Mouse (Mus musculus): ENCODE results near the gene Lmbr1.
A peak's percentile ranks its signal among the peaks of the same experiment; 100 is the strongest.

Gene Lmbr1

DNA sequence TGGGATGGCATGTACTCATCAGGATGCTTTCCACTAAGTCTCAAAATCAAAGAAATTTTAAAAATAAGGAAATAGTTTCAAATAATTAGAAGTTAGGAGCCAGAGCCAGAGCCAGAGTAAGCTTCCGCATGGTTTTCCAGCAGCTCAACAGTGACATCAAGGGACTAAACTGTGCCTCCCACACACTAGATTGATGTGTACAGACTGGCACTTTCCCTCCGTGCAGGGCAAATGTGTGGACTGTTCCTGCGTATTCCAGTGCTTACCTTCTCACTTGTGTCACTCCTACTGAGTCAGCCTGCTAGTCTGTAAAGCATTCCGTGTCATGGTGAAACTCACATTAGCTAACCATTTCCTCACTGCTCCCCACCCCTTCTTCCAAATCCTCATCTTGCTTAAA is 107.3 kb downstream of the Lmbr1 start:
- no peak for DNase-seq (ENCODE audit: low read depth in 2 of 2, low spot score in 2 of 2)

DNA sequence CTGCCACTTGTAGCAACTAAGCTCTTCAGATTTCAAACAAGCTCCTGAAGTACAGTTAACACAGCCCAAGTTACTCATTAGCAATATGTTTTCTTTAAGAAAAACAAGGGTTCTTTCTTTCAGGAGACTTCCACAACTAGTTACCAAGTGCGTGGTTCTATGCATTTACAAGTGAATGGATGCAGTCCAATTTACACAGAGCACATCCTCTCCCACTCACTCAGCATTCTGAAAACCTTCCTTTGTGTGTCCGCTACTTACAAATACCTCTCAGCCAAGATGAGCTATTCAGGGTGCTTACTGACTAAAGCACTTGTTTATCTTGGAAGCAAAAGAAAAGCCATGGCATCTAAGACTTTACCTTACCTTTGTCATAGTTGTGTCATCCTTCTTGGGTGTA is 124.3 kb downstream of the Lmbr1 start:
- no peak for DNase-seq (ENCODE audit: low read depth in 2 of 2, low spot score in 2 of 2)

- DNase-seq (ENCODE audit: low read depth in 2 of 2, low spot score in 2 of 2) = no peak
Observed at GRCm38 (mm10) chr5:29251496-29251873, 126.7 kb downstream of the Lmbr1 start.

DNA sequence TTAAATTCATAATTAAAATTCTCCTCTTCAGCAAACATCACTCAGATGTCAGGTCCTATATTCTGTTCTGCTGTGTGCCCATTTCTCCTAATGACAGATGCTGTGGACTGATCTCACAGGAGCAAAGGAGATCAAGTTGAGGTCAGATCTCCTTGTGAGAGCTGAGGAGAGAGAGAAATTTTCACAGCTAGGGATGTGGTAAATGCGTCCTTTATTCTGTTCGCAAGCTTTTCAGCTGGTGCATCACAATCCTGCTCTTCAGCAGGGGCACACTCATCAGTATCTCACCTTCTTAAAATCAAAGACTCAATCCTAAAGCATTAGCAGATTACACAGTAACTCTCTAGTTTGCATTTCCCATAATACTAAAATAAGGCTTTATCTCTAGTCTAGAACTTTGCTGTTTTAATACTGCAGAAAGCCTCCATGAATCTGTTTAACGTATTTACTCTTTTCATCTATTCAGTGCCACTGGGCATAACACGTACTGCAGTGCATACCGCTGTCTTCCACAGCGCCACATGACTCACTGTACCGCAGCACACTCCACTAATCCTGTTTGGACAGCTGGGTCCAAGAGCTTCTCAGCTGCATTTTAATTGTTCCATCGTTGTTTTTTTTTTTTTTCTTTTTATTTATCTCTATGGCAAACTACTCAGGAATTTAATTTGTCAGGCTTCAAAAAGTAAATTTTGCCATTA is 127.2 kb downstream of the Lmbr1 start:
- DNase-seq (ENCODE audit: low read depth in 2 of 2, low spot score in 2 of 2) = no peak

DNA sequence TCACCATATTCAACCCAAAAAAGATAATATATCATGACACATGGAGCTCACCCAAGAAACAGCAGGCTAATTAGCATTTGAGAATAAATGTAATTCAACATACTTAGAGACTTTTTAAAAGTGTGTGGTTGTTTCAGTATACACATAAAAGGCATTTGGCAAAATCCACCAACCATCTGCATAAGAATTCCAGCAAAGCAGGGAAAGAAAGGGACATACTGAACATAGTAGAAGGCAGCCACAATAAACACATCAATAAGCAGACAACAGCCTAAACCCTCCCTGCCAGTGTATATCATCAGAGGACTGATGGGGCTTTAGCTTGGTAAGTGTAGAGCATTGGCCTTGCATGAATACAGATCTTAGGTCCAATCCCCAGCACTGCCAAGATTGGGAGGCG is 133.4 kb downstream of the Lmbr1 start:
- no peak for DNase-seq (ENCODE audit: low read depth in 2 of 2, low spot score in 2 of 2)

- no peak for DNase-seq (ENCODE audit: low read depth in 2 of 2, low spot score in 2 of 2)
Observed at GRCm38 (mm10) chr5:29238379-29238778, 139.8 kb downstream of the Lmbr1 start.

DNA sequence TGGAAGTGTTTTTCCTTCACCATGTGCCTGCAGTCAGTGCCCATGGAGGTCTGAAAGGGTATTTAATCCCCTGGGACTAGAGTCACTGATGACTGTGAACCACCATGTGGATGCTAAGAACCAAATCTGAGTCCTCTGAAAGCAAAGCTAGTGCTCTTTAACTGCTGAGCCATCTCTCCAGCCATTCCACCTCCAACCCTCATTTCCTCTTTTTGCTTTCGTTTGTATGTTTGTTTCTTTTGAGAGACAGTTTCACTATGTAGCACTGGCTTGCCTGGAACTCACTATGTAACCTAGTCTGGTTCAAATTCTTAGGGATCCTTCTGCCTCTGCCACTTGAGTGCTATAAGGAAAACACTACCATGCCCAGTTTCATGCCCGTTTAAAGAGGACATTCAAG is 147.7 kb downstream of the Lmbr1 start:
- no peak for DNase-seq (ENCODE audit: low read depth in 2 of 2, low spot score in 2 of 2)

DNA sequence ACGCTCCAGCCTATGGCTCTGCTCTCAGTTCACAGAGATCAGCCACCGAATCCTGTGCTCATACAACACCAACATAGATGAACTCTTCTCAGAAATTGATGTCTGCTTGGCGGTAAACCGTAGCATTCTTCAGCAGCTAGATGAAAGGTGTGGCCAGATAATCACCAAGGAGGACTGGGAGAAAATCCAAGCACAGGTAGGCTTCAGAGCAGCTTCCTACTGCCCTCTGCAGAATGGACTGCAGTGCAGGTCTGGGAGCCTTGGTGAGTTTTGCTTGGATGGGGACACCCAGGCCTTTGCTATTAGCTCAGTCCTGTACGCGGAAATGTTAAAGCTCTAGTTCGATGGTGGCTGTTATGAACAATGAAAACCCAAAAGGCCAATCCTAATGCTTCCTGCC is 154.1 kb downstream of the Lmbr1 start:
- DNase-seq (ENCODE audit: low read depth in 2 of 2, low spot score in 2 of 2) = no peak

- DNase-seq (ENCODE audit: low read depth in 2 of 2, low spot score in 2 of 2) = no peak
Observed at GRCm38 (mm10) chr5:29217997-29218396, 160.2 kb downstream of the Lmbr1 start.

DNA sequence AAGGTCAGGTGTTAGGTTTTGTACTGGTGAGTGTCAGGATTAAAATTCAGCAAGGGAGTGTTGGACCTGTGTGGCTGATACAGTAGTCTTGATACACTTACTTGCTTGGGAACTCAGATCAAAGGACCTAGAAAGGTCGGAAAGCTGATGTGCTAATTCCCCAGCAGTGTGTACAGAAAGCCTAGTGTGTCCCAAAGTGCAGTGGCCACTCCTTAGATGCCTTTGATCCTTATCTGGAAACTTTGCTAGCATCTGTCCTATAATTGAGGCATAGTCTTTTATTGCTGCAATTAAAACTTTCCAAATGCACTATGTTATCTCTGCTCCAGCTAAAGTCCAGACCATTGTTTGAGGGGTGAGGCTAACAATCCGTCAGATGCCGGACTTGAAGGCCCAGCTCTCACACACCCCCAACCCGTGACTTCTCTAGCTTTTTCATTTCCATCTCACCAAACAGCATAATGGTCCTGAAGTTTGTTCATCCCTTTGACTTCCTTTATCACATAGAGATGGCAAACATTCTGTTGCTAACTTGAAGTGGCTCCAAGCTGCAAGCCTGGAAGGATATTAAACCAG is 166.1 kb downstream of the Lmbr1 start:
- no peak for DNase-seq (ENCODE audit: low read depth in 2 of 2, low spot score in 2 of 2)

DNA sequence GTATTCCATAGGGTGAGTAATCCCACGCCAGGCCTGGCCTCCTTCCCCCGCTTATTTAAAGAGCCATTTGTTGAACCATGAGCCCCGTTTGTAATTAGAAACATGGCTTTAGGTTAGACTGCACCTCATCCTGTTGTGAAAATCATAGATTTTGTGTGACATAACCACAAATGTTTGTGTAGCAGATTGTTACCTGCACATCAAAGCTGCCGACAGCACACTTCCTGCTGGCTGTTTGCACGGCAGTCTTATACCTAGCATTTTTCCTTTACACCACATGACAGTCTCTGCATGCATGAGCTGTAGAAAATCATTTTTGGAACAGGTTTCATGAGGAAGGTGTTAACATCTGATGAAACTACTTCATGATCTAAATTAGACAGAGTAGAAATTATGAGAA is 172.5 kb downstream of the Lmbr1 start:
- peak in 1 of 2 experiments; percentile 33 for DNase-seq (ENCODE audit: low read depth in 2 of 2, low spot score in 2 of 2)

DNA sequence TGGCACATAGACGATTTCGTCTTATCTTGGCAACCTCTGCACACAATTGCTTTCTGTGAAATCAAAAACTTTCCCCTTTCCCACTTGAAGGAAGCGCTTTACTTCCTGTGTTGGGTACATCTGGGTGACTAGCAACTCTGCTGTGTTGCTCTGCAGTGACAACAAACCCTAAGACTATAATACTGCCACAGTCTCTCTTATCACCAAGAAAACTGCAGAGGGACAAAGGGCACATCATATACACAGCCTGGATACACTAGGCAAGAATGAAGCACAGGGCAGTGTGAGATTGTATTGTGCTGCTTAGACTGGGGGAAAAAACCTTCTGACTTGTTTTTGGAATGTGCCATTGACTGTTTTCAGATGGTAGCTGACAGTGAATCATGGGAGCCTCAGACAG is 178.3 kb downstream of the Lmbr1 start:
- no peak for DNase-seq (ENCODE audit: low read depth in 2 of 2, low spot score in 2 of 2)

GRCm38 (mm10) chr5:29198960-29199488 is 179.2 kb downstream of the Lmbr1 start:
- DNase-seq (ENCODE audit: low read depth in 2 of 2, low spot score in 2 of 2) = no peak

DNA sequence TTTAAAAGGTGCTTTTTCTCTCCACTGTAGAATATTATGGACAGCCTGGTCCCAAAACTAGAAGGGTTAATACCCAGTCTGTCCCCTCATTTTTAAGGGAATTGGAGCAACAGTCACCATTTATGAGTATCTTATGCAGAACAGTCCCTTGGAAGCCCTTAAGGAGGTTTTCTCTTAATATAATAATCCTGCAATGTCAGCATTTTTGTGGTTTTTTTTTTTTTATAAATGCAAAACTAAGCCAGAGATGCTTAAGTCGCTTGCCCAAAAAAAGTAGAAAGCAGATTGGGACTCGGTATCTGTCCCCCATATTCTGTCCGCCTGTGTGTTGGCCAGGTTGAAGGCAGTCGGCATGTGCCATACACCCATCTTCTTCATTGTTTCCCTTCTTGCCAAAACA is 181.0 kb downstream of the Lmbr1 start:
- no peak for DNase-seq (ENCODE audit: low read depth in 2 of 2, low spot score in 2 of 2)

DNA sequence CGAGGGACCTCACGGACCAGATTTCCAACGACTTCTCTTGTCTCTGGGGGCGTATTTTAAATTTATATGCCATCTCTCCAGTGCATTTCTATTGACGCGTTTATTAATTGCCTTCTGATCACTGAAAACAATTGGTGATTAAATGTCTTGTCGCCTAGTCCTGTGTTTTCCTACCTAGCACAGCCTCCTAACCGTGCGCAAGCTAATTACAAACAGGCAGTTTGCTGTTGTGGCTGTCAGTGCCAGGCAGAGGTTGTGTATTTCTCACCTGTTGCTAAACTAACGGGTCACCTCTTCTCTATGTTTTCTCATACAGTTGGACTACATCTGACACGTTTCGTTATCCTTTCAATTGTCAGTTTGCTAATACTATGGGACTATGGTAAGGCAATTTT is 181.9 kb downstream of the Lmbr1 start:
- no peak for DNase-seq (ENCODE audit: low read depth in 2 of 2, low spot score in 2 of 2)

- DNase-seq (ENCODE audit: low read depth in 2 of 2, low spot score in 2 of 2) = peak; percentile 60 to 66
Observed at GRCm38 (mm10) chr5:29195570-29196263, 182.5 kb downstream of the Lmbr1 start, which contains the start of gene Rnf32. Gene Rnf32, plus strand, starts transcription at chr5:29195992.

GRCm38 (mm10) chr5:29195231-29195569 is 183.0 kb downstream of the Lmbr1 start:
- DNase-seq (ENCODE audit: low read depth in 2 of 2, low spot score in 2 of 2) = no peak

- no peak for DNase-seq (ENCODE audit: low read depth in 2 of 2, low spot score in 2 of 2)
Observed at GRCm38 (mm10) chr5:29186798-29187197, 191.4 kb downstream of the Lmbr1 start.
